Mouse (Mus musculus) testis, adult 2 months (tissue): Measurements from ENCODE around the gene Vav2. TPM values are rescaled to one million over a fixed set of nuclear protein-coding genes. Genes with fewer than 3 reads are reported as not detected.

Experiments
- H3K27ac ChIP-seq: fragments of 200-500 bp; 2 replicates; pipeline ENCODE4 v1.5.1; 2012; ENCODE audit warnings: low read depth, low read length; ENCODE audit not compliant: control insufficient read depth, insufficient read depth
- H3K27me3 ChIP-seq: fragments of 200-500 bp; 2 replicates; pipeline ENCODE4 v1.6.1; 2012; ENCODE audit warnings: mild to moderate bottlenecking, low read length, moderate library complexity; ENCODE audit not compliant: control insufficient read depth, insufficient read depth
- H3K36me3 ChIP-seq: fragments of 200-500 bp; 2 replicates; pipeline ENCODE4 v1.6.1; 2012; ENCODE audit warnings: mild to moderate bottlenecking, low read length; ENCODE audit not compliant: control insufficient read depth, insufficient read depth
- H3K4me1 ChIP-seq: fragments of 200-500 bp; 2 replicates; pipeline ENCODE4 v1.6.1; 2012; ENCODE audit warnings: low read length; ENCODE audit not compliant: control insufficient read depth, insufficient read depth
- H3K4me3 ChIP-seq: fragments of 200-500 bp; 2 replicates; pipeline ENCODE4 v1.5.1; 2012; ENCODE audit warnings: low read depth, mild to moderate bottlenecking, low read length, moderate library complexity, mixed read lengths; ENCODE audit not compliant: control insufficient read depth
- CTCF ChIP-seq: fragments of 200-500 bp; IDR thresholded peaks from 2 replicates; pipeline ENCODE4 v1.5.1; 2012; ENCODE audit warnings: low read depth, mild to moderate bottlenecking, inconsistent platforms, low read length, moderate library complexity; ENCODE audit not compliant: control insufficient read depth, insufficient read depth, insufficient replicate concordance
- POLR2A ChIP-seq: fragments of 200-500 bp; IDR thresholded peaks from 2 replicates; pipeline ENCODE4 v1.6.1; 2012; ENCODE audit warnings: low read depth, mild to moderate bottlenecking, inconsistent platforms, low read length, moderate library complexity; ENCODE audit not compliant: control insufficient read depth
- polyA plus RNA-seq: library from polyadenylated mRNA; depleted of rRNA; stranded (reverse); fragments of >200 nt; gene quantifications from 2 replicates; pipeline ENCODE4 v1.2.3, GENCODE M21; 2012

The Vav2 gene
- polyA plus RNA-seq, 1 experiment = 35.7 TPM

- TF ChIP-seq POLR2A = no peak
- no peak for TF ChIP-seq CTCF
Observed at GRCm38 (mm10) chr2:27304074-27304473, 122.8 kb downstream of the Vav2 start.

GRCm38 (mm10) chr2:27301444-27302111, 125.3 kb downstream of the Vav2 start:
- peaks cover 3% of the 10 kb centered on the region for H3K4me1 ChIP-seq
- TF ChIP-seq CTCF = no peak
- no peak for TF ChIP-seq POLR2A
- no peaks in the 10 kb centered on the region for H3K27me3 ChIP-seq
- no peaks in the 10 kb centered on the region for H3K36me3 ChIP-seq
- H3K4me3 ChIP-seq = no peak overlapping the region
- H3K27ac ChIP-seq = no peak overlapping the region

More at GRCm38 (mm10) chr2:27304074-27304473, 122.8 kb downstream of the Vav2 start:
- Histone ChIP-seq H3K4me3 (no peak overlapping the region), H3K27ac (no peak overlapping the region), H3K36me3 (no peaks in the 10 kb centered on the region), H3K27me3 (no peaks in the 10 kb centered on the region), H3K4me1 (peaks cover 3% of the 10 kb centered on the region)

- Histone ChIP-seq H3K4me1 (peaks cover 3% of the 10 kb centered on the region), H3K27me3 (no peaks in the 10 kb centered on the region), H3K36me3 (no peaks in the 10 kb centered on the region), H3K4me3 (no peak overlapping the region), H3K27ac (no peak overlapping the region)
- TF ChIP-seq CTCF = no peak
- no peak for TF ChIP-seq POLR2A
Observed at GRCm38 (mm10) chr2:27300725-27301443, 125.9 kb downstream of the Vav2 start.

GRCm38 (mm10) chr2:27296656-27297406, 130.0 kb downstream of the Vav2 start:
- TF ChIP-seq CTCF (no peak), POLR2A (no peak)
- Histone ChIP-seq H3K27me3 (no peaks in the 10 kb centered on the region), H3K4me1 (peaks cover 2% of the 10 kb centered on the region; the same call in 1 of the 2 replicates), H3K4me3 (no peak overlapping the region), H3K36me3 (no peaks in the 10 kb centered on the region), H3K27ac (no peak overlapping the region)

- Histone ChIP-seq H3K4me1 (no peaks in the 10 kb centered on the region), H3K4me3 (no peak overlapping the region), H3K27me3 (no peaks in the 10 kb centered on the region), H3K27ac (no peak overlapping the region), H3K36me3 (no peaks in the 10 kb centered on the region)
- TF ChIP-seq CTCF = no peak
- TF ChIP-seq POLR2A = no peak
Observed at GRCm38 (mm10) chr2:27294777-27295176, 132.1 kb downstream of the Vav2 start.

GRCm38 (mm10) chr2:27289019-27289418, 137.8 kb downstream of the Vav2 start:
- no peak overlapping the region for H3K27ac ChIP-seq
- no peaks in the 10 kb centered on the region for H3K27me3 ChIP-seq
- no peaks in the 10 kb centered on the region for H3K36me3 ChIP-seq
- TF ChIP-seq CTCF (peak; percentile 60; the same call in 1 of the 2 replicates), POLR2A (no peak)
- H3K4me1 ChIP-seq = no peaks in the 10 kb centered on the region
- H3K4me3 ChIP-seq = no peak overlapping the region
